Mouse (Mus musculus): ENCODE measurements around the gene Hist1h2af. TPM values are rescaled to one million over a fixed set of nuclear protein-coding genes. Genes with fewer than 3 reads are reported as not detected.
"Not testable (repeated sequence)": the region's sequence is repeated elsewhere in the genome, so short reads cannot be mapped to it uniquely, and the experiment has no call there.

Gene Hist1h2af
- total RNA-seq (2021) = 10 to 100 TPM in 1 of 2 experiments, 1 to 10 TPM in 1; 8.5 to 12.6 TPM
- long read RNA-seq, experiment 1 = 0 reads
- long read RNA-seq, experiment 2 = 0 reads

GRCm38 (mm10) chr13:23533560-23534367, at the start of gene Hist1h2af:
TSS of gene Hist1h2af (plus strand) at chr13:23533906.
- DNase-seq (ENCODE audit: low spot score in 2 of 2) = not testable (repeated sequence)

- DNase-seq (ENCODE audit: low spot score in 2 of 2) = no peak
Measured at GRCm38 (mm10) chr13:23485271-23485670, 48.4 kb upstream of the Hist1h2af start.

GRCm38 (mm10) chr13:23488400-23489322, 45.0 kb upstream of the Hist1h2af start, which contains the start of gene Btn2a2:
TSS of gene Btn2a2 (minus strand) at chr13:23488857.
- peak in 1 of 2 experiments; percentile 18 for DNase-seq (ENCODE audit: low spot score in 2 of 2)

DNA sequence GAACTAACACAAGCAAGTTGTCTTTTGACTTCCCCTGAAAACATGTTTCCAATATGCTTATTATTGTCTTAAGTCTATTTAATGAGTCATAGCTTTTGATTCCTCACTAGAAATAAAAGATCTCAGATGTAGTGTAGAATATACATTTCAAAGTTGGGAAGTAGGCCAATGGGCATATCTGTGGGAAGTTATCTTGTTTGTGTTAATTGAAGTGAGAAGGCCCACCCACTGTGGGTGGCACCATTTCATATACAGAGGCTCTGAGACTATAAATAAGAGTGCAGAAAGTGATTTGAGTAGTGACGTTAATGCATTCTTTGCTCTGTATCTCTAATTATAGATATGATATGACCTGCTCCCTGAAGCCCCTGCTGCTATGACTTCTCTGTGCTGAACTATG, 42.8 kb upstream of the Hist1h2af start:
- DNase-seq (ENCODE audit: low spot score in 2 of 2) = no peak

DNA sequence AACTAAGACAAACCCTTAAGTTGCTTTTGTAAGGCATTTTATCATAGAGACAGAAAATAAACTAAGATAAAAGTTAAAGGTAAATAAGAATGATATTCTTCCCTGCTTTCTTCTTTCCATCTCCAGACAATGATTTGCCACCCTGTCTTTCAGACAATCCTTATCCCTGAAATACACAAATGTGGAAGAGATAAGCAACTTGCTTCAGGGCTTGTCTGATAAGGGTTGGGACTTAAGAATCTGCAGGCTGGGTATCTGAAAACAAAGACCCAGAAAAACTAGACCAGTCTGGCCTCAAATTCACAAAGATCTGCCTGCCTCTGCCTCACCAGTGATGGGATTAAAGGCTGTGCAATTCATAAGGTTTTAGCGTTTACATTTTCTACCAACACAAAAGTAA, 42.4 kb upstream of the Hist1h2af start:
- DNase-seq (ENCODE audit: low spot score in 2 of 2) = no peak

DNA sequence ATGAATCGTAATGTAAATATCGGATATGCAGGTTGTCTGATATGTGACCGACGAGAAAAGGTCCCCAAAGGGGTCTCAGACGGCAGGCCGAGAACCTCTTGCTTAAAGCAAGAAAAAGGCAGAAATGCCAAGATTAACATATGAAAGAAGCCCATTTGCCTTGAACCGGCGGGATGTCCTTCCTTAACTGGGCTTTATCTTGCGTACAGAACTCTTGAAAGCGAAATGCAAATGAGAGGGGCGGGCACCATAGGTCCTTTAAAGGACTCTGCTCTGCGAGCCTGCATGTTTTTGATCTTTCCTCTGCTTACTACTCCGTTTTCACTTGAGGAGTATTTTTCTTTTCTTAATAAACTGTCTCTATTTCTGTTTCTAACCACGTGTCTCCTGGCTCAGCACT, 41.7 kb upstream of the Hist1h2af start:
- DNase-seq (ENCODE audit: low spot score in 2 of 2) = no peak

GRCm38 (mm10) chr13:23495526-23495925, 38.2 kb upstream of the Hist1h2af start:
- DNase-seq (ENCODE audit: low spot score in 2 of 2) = no peak

DNA sequence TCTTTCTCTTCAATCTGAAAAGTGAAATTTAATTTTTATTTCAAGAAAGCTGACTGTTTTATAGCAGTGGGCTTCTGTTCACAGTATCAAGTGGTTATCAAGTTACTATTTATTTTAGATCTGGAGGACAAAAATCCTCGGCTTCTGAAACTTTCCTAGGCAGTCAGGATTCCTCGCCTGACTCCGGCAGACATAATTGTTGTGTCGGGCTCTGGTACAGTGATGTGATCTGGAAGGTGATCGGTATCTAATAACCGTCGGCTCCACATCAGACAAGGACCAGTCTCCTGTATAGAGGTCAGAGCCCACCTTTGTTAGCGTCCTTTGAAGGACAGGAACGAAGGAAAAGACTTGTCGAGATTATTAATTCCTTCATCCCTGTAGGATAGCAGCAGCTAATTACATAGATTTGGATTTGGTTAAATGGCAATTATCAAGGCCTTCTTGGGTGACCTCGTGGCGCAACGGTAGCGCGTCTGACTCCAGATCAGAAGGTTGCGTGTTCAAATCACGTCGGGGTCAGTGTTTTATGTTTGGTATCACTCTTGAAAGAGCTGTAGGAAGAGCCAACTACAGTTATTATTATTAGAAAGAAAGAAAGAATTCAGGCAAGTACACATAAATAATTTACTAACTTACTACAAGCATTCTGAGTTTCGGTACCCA, 35.9 kb upstream of the Hist1h2af start:
- peak in 1 of 2 experiments; percentile 48 for DNase-seq (ENCODE audit: low spot score in 2 of 2)

DNA sequence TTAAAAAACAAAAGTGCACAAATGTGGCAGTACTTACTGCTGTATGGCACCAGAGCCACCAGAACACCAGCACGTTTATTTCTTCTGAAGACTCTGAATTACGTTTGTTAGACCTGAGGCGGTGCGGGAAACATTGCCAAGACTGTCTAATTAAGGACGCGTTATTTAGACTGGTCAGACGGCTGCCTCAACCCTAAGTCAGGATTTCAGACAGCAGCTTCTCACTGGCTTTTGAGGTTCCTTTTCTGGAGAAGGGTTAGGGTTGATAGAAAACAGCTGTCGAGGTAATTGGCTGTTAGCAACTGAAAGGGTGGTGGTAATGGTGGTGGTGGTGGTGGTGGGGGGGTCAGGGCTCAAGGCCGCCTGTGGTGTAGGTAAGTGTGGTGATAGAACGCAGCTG, 35.1 kb upstream of the Hist1h2af start:
- no peak for DNase-seq (ENCODE audit: low spot score in 2 of 2)

DNA sequence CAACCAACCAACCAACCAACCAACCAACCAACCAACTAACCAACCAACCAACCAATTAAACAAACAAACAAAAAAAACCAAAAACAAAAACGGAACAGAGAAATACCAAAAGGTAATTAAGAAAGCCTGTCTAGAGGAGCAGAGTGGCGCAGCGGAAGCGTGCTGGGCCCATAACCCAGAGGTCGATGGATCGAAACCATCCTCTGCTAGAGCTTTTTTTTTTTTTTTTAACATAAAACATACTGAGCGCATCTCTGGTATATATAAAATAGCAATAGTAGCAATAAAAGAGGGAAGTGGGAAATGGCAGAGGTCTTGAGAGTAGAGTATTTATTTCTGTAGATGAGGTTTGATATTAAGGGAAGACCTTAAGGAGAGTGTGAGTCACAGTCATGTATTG, 33.8 kb upstream of the Hist1h2af start:
- no peak for DNase-seq (ENCODE audit: low spot score in 2 of 2)

DNA sequence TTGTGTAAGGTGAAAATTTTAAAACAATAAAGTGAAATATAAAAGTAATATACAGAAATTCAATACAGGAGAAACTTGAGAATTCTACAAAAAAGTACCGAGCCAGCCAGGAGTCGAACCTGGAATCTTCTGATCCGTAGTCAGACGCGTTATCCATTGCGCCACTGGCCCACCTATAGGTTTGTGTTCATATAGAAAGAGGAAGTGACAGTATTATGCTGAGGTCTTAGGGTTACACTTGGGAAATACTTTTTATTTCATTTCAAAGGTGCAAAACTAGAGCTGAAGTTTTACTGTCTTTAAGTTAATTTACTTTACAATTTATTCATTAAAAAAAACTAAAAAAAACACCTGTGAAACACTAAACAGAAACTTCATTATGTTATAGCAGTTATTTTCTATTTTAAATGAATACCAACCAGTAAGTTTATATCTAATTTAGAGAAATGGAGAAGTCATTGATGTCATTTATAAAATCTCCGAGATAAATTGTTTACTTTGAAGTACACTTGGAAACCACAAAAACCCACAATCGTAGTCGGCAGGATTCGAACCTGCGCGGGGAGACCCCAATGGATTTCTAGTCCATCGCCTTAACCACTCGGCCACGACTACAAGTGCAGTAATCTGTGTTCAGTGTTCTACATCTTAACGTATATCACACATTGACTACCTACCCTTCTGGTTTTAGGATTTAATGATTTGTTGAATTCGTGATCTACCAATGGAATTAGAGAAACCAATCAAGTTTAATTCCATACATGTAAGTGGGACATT, 33.1 kb upstream of the Hist1h2af start:
- peak; percentile 41 to 62 for DNase-seq (ENCODE audit: low spot score in 2 of 2)

DNA sequence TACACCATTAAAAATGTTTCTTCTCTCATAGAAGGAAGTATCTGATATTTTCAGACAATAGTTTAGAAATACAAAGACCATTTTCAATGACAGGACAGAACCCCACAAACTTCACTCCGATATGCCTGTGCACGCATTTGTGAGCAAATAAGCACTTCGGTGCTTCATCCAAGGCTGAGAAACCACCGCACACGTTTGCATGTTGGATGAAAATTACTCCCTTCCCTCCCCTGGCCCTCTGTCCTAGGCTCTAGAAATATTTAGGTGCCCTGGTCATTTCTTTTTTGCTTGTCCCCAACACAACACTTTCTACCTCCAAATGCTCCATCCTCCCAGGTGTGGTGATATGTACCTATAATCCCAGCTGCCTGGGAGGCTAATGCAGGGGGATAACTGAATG, 32.2 kb upstream of the Hist1h2af start:
- DNase-seq (ENCODE audit: low spot score in 2 of 2) = no peak

DNA sequence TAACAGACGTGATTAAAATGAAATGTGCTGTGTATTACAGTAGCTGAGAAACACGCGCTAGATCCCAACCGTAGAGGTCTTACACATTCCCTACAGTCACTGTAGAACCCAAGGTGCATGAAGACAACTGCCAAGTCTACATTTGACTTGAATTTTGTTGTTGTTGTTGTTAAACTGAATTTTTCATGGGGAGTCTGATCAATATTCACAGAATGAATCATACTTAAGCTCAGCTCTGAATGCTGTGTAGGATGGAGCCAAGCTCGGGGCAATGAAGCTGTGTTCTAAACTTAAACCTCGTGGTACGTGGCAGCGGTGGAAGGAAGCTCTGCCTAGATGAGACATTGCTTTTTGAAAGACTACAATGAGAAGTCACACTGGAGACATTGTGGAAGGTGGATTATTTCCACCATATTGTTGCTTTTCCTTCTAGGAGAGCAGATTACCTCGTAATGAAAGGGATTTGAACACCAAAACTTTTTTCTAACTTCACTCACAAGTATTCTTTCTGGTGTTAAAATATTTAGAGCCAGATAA, 31.6 kb upstream of the Hist1h2af start:
- DNase-seq (ENCODE audit: low spot score in 2 of 2) = no peak

DNA sequence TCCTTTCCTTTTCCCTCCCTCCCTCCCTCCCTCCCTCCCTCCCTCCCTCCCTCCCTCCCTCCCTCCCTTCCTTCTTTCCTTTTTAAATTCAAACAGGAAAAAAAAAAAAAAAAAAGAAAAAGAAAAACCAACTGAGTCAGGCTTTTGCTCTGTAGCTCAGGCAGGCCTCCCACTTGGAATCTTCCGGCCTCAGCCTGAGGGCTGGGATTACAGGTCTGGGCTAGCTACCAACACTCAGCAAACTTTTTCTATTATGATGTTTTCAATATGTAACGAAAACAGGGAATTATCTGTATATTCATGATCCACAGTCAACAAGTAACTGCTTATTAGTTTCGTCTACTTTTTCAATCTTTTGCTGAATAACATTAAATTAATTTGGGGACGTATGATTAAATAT, 30.8 kb upstream of the Hist1h2af start:
- DNase-seq (ENCODE audit: low spot score in 2 of 2) = no peak

- peak in 1 of 2 experiments; percentile 70 for DNase-seq (ENCODE audit: low spot score in 2 of 2)
Measured at GRCm38 (mm10) chr13:23503797-23504196, 29.9 kb upstream of the Hist1h2af start.

- no peak for DNase-seq (ENCODE audit: low spot score in 2 of 2)
Measured at GRCm38 (mm10) chr13:23505662-23506345, 27.9 kb upstream of the Hist1h2af start.

- DNase-seq (ENCODE audit: low spot score in 2 of 2) = peak; percentile 49 to 74
Measured at GRCm38 (mm10) chr13:23506351-23506750, 27.4 kb upstream of the Hist1h2af start.

- DNase-seq (ENCODE audit: low spot score in 2 of 2) = no peak
Measured at GRCm38 (mm10) chr13:23506819-23507515, 26.7 kb upstream of the Hist1h2af start.

DNA sequence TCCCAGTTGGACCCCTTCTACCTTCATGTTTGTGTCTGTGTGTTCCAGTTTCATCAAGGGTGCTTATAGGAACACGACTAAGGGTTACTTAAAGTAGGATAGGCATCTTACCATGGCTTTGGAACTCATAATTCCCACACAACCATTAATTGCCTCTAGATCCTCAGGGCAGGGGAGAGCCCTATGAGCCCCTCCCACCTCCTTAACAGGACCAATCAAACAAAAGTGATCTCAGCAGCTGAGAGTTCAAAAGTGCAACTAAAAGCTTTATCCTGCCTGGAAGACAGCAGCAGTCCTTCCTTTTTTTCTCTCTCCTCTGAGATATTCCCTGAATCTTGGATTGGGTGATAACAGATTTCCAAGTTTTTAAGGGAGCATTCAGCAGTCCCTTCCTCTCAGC, 23.6 kb upstream of the Hist1h2af start:
- DNase-seq (ENCODE audit: low spot score in 2 of 2) = no peak

Data from adrenal gland, adult 18-20 months (tissue).